Mouse (Mus musculus) heart, postnatal 0 days (tissue): Measurements from ENCODE around the gene Gm39566. TPM values are rescaled to one million over a fixed set of nuclear protein-coding genes. Genes with fewer than 3 reads are reported as not detected.
A peak's percentile ranks its signal among the peaks of the same experiment; 100 is the strongest.

Experiments used
- ATAC-seq: fragments of 200-750 bp; cut with Nextera tagmentation; 2 replicates; pipeline ENCODE4 v1.8.0; 2017; ENCODE audit warnings: low read depth, moderate number of reproducible peaks, moderate library complexity; ENCODE audit not compliant: insufficient read depth
- DNase-seq: peaks from one replicate; pipeline ENCODE4 v3.0.0-alpha.2; 2016; ENCODE audit warnings: low spot score
- H3K27ac ChIP-seq: fragments of 300-500 bp; sonication (generic); 2 replicates; pipeline ENCODE4 v1.5.1; 2014; ENCODE audit warnings: low read depth, mild to moderate bottlenecking
- H3K27me3 ChIP-seq: fragments of 300-500 bp; sonication (generic); 2 replicates; pipeline ENCODE4 v1.6.1; 2014; ENCODE audit warnings: low read length, mixed read lengths; ENCODE audit not compliant: control insufficient read depth, insufficient read depth
- H3K36me3 ChIP-seq: fragments of 300-500 bp; sonication (generic); replicated peaks from 2 replicates; pipeline ENCODE4 v1.6.1; 2014; ENCODE audit warnings: low read length, mixed read lengths; ENCODE audit not compliant: control insufficient read depth, insufficient read depth
- H3K4me1 ChIP-seq: fragments of 300-500 bp; sonication (generic); 2 replicates; pipeline ENCODE4 v1.6.1; 2014; ENCODE audit warnings: antibody characterized with exemption; ENCODE audit not compliant: control insufficient read depth, insufficient read depth
- H3K4me2 ChIP-seq: fragments of 300-500 bp; sonication (generic); 2 replicates; pipeline ENCODE4 v1.6.1; 2014; ENCODE audit warnings: low read depth, mild to moderate bottlenecking, low read length, moderate library complexity
- H3K4me3 ChIP-seq: fragments of 300-500 bp; sonication (generic); 2 replicates; pipeline ENCODE4 v1.5.1; 2014; ENCODE audit warnings: low read depth, low read length
- H3K9ac ChIP-seq: fragments of 300-500 bp; sonication (generic); replicated peaks from 2 replicates; pipeline ENCODE4 v1.6.1; 2014; ENCODE audit warnings: low read depth, low read length, mixed read lengths
- H3K9me3 ChIP-seq: fragments of 300-500 bp; sonication (generic); replicated peaks from 2 replicates; pipeline ENCODE4 v1.6.1; 2016; ENCODE audit warnings: low read length; ENCODE audit not compliant: control insufficient read depth
- CTCF ChIP-seq: IDR thresholded peaks from 2 replicates; pipeline ENCODE4 v1.5.1; 2016; ENCODE audit warnings: antibody characterized with exemption, control low read depth, low read depth
- EP300 ChIP-seq: IDR thresholded peaks from 2 replicates; pipeline ENCODE4 v1.6.1; 2016; ENCODE audit warnings: antibody characterized with exemption, low read depth
- WGBS: fragments of 180-500 bp; shearing (Covaris S2); extraction: QIAGEN DNeasy Blood & Tissue Kit; methylation state at CpG from one replicate; pipeline ENCODE4 v1.1.7; 2014; 5-methylcytosine and 5-hydroxymethylcytosine counted together
- polyA plus RNA-seq: library from polyadenylated mRNA; unstranded; fragments of >200 nt; fragmentation: Nextera tagmentation; extraction: Ambion mirVana; gene quantifications from 2 replicates; pipeline ENCODE4 v1.2.1, GENCODE M21; 2015
- total RNA-seq: library from RNA; depleted of rRNA; stranded (reverse); fragments of >200 nt; gene quantifications from 2 replicates; pipeline ENCODE4 v1.2.3, GENCODE M21; 2014; ENCODE audit warnings: low replicate concordance

Gene Gm39566
- total and polyA plus RNA-seq, 2 experiments from 2014 or later: not detected

- DNase-seq: no peak
- H3K36me3 ChIP-seq: peaks cover 38% of the 10 kb centered on the region
Measured at GRCm38 (mm10) chr11:69846738-69847688, 31.9 kb upstream of the Gm39566 start.

GRCm38 (mm10) chr11:69846198-69846680, 31.1 kb upstream of the Gm39566 start, which contains the start of gene Plscr3:
Plscr3 (plus strand) TSS chr11:69846376.
- H3K27me3 ChIP-seq: no peaks in the 10 kb centered on the region
- H3K4me2 ChIP-seq: peak within 1 kb of the TSS; percentile 63
- H3K27ac ChIP-seq: peak within 1 kb of the TSS; percentile 90
- peak within 1 kb of the TSS; percentile 79 for H3K4me3 ChIP-seq
- TF ChIP-seq EP300: no peak
- no peak for TF ChIP-seq CTCF
- peaks cover 20% of the 10 kb centered on the region; the same call in 1 of the 2 replicates for H3K4me1 ChIP-seq
- ATAC-seq (peak; percentile 95), DNase-seq (peak; percentile 95)
- H3K9me3 ChIP-seq: no peaks in the 10 kb centered on the region
- 0% methylated on average over 37 of the region's 38 CpGs for WGBS
- peak within 1 kb of the TSS; percentile 77 for H3K9ac ChIP-seq
- H3K36me3 ChIP-seq: peaks cover 31% of the 10 kb centered on the region

More at GRCm38 (mm10) chr11:69846738-69847688, 31.9 kb upstream of the Gm39566 start:
- peak overlapping the region; percentile 63 for H3K4me2 ChIP-seq
- no peaks in the 10 kb centered on the region for H3K27me3 ChIP-seq
- ATAC-seq: peak; percentile 37
- H3K9me3 ChIP-seq: no peaks in the 10 kb centered on the region
- H3K4me3 ChIP-seq: peak overlapping the region; percentile 79
- H3K9ac ChIP-seq: peak overlapping the region; percentile 77
- peaks cover 20% of the 10 kb centered on the region; the same call in 1 of the 2 replicates for H3K4me1 ChIP-seq
- H3K27ac ChIP-seq: peak overlapping the region; percentile 90
- no peak for TF ChIP-seq EP300
- no peak for TF ChIP-seq CTCF
- WGBS: 13% methylated on average over 36 of the region's 37 CpGs

GRCm38 (mm10) chr11:69838714-69839104, 23.6 kb upstream of the Gm39566 start:
- WGBS: 2% methylated on average over 7 of the region's 7 CpGs
- Histone ChIP-seq H3K4me2 (peak overlapping the region; percentile 83), H3K4me1 (peaks cover 11% of the 10 kb centered on the region; the same call in 1 of the 2 replicates), H3K4me3 (peak overlapping the region; percentile 64), H3K9me3 (no peaks in the 10 kb centered on the region), H3K9ac (peak overlapping the region; percentile 70), H3K27ac (peak overlapping the region; percentile 82), H3K36me3 (no peaks in the 10 kb centered on the region), H3K27me3 (peaks cover 33% of the 10 kb centered on the region)
- ATAC-seq: no peak
- TF ChIP-seq CTCF: no peak
- TF ChIP-seq EP300: no peak; the same call in 1 of the 2 replicates
- no peak for DNase-seq

GRCm38 (mm10) chr11:69837952-69838713, 23.0 kb upstream of the Gm39566 start, which contains the start of gene Tmem256:
Tmem256 (plus strand) TSS chr11:69838514.
- peak within 1 kb of the TSS; percentile 64 for H3K4me3 ChIP-seq
- H3K4me1 ChIP-seq: peaks cover 11% of the 10 kb centered on the region; the same call in 1 of the 2 replicates
- H3K27ac ChIP-seq: peak within 1 kb of the TSS; percentile 82
- TF ChIP-seq EP300: peak; percentile 75
- 0 out of 2 replicates have a peak, but pooled peaks have one; percentile 1 for TF ChIP-seq CTCF
- H3K4me2 ChIP-seq: peak within 1 kb of the TSS; percentile 83
- WGBS: under 1% methylated on average over 34 of the region's 34 CpGs
- ATAC-seq (peak; percentile 91), DNase-seq (peak; percentile 99)
- no peaks in the 10 kb centered on the region for H3K36me3 ChIP-seq
- peak within 1 kb of the TSS; percentile 70 for H3K9ac ChIP-seq
- H3K9me3 ChIP-seq: no peaks in the 10 kb centered on the region
- H3K27me3 ChIP-seq: peaks cover 39% of the 10 kb centered on the region

GRCm38 (mm10) chr11:69837604-69837951, 22.5 kb upstream of the Gm39566 start, which contains the start of gene Nlgn2:
Nlgn2 (minus strand) TSS chr11:69837784.
- Histone ChIP-seq H3K9me3 (no peaks in the 10 kb centered on the region), H3K27ac (peak within 1 kb of the TSS; percentile 82), H3K27me3 (peaks cover 41% of the 10 kb centered on the region), H3K4me3 (peak within 1 kb of the TSS; percentile 64), H3K36me3 (no peaks in the 10 kb centered on the region), H3K9ac (peak within 1 kb of the TSS; percentile 70), H3K4me1 (peaks cover 11% of the 10 kb centered on the region; the same call in 1 of the 2 replicates), H3K4me2 (peak within 1 kb of the TSS; percentile 83)
- under 1% methylated on average over 21 of the region's 32 CpGs for WGBS
- peak; percentile 65 for ATAC-seq
- no peak for DNase-seq
- TF ChIP-seq CTCF (no peak; the same call in 1 of the 2 replicates), EP300 (no peak)
